8 mouse cellular contexts compared by ENCODE assay signal in genomic region chrX:48594099-48594760, GRCm38 (mm10). TPM values are rescaled to one million over a fixed set of nuclear protein-coding genes. Genes with fewer than 3 reads are reported as not detected.
DNase-seq lines count a peak whose midpoint lies in the region; ATAC-seq lines count a peak whose summit lies in the region.

Gene Zfp280c (minus strand): TSS chrX:48594504.

- WGBS in heart, embryonic 10.5 days, result 11% methylated on average over 45 of the region's 45 CpGs
- 19% methylated on average over 41 of the region's 45 CpGs for WGBS in kidney, embryonic 16.5 days
- WGBS in liver, embryonic 11.5 days, result 8% methylated on average over 45 of the region's 45 CpGs
- 18% methylated on average over 44 of the region's 45 CpGs for WGBS in stomach, embryonic 14.5 days

- peak within 1 kb of the TSS; percentile 90 for H3K27ac ChIP-seq in heart, embryonic 10.5 days
- H3K27ac ChIP-seq in kidney, embryonic 16.5 days (ENCODE audit: low read length), result peak within 1 kb of the TSS; percentile 82
- peak within 1 kb of the TSS; percentile 48 for H3K27ac ChIP-seq in liver, embryonic 11.5 days (ENCODE audit: low read depth, low read length)
- peak within 1 kb of the TSS; percentile 69; the same call in 1 of the 2 replicates for H3K27ac ChIP-seq in stomach, embryonic 14.5 days (ENCODE audit: low read length)

- peak within 1 kb of the TSS; percentile 71 for H3K4me3 ChIP-seq in heart, embryonic 10.5 days
- peak within 1 kb of the TSS; percentile 72 for H3K4me3 ChIP-seq in kidney, embryonic 16.5 days (ENCODE audit: low read length)
- H3K4me3 ChIP-seq in liver, embryonic 11.5 days (ENCODE audit: low read depth, low read length), result peak within 1 kb of the TSS; percentile 71
- H3K4me3 ChIP-seq in stomach, embryonic 14.5 days (ENCODE audit: low read depth, low read length), result peak within 1 kb of the TSS; percentile 56

- DNase-seq in B cell, adult 2 months, result peak; percentile 69 to 75
- DNase-seq in brain, adult 2 months (ENCODE audit: low read depth, low spot score), result peak; percentile 91
- peak; percentile 89 for DNase-seq in heart, embryonic 10.5 days (ENCODE audit: low spot score)
- DNase-seq in liver, embryonic 11.5 days (ENCODE audit: low spot score), result peak; percentile 69
- peak; percentile 79 for DNase-seq in naive thymus-derived CD4-positive, alpha-beta T cell, adult 2 months (ENCODE audit: low read depth)

- H3K27me3 ChIP-seq in heart, embryonic 10.5 days (ENCODE audit: insufficient read depth, poor library complexity, severe bottlenecking), result no peaks in the 10 kb centered on the region
- H3K27me3 ChIP-seq in kidney, embryonic 16.5 days (ENCODE audit: insufficient read depth, low read length), result no peaks in the 10 kb centered on the region
- no peaks in the 10 kb centered on the region for H3K27me3 ChIP-seq in liver, embryonic 11.5 days (replicated peaks; ENCODE audit: control insufficient read depth, insufficient read depth, low read length)
- H3K27me3 ChIP-seq in stomach, embryonic 14.5 days (ENCODE audit: control insufficient read depth, insufficient read depth, low read length), result no peaks in the 10 kb centered on the region

- peaks cover 17% of the 10 kb centered on the region; the same call in 1 of the 2 replicates for H3K36me3 ChIP-seq in heart, embryonic 10.5 days
- H3K36me3 ChIP-seq in kidney, embryonic 16.5 days (ENCODE audit: insufficient read depth, low read length), result no peaks in the 10 kb centered on the region
- peaks cover 2% of the 10 kb centered on the region; the same call in 1 of the 2 replicates for H3K36me3 ChIP-seq in liver, embryonic 11.5 days (ENCODE audit: control insufficient read depth, insufficient read depth, low read length)
- H3K36me3 ChIP-seq in stomach, embryonic 14.5 days (ENCODE audit: control insufficient read depth, insufficient read depth, low read length), result peaks cover 7% of the 10 kb centered on the region; the same call in 1 of the 2 replicates

- peak; percentile 97 for ATAC-seq in erythroblast, adult 5-6 weeks (replicated peaks; ENCODE audit: low FRiP score, poor library complexity, severe bottlenecking)
- ATAC-seq in kidney, embryonic 16.5 days (ENCODE audit: low FRiP score, low TSS enrichment), result peak; percentile 95
- ATAC-seq in liver, embryonic 11.5 days (replicated peaks; ENCODE audit: low FRiP score), result peak; percentile 88
- peak; percentile 92 for ATAC-seq in stomach, embryonic 14.5 days (ENCODE audit: insufficient number of reproducible peaks, insufficient read depth, low FRiP score, low read depth)

- peak within 1 kb of the TSS; percentile 55 for H3K4me2 ChIP-seq in kidney, embryonic 16.5 days (replicated peaks; ENCODE audit: low read depth, low read length)
- H3K4me2 ChIP-seq in liver, embryonic 11.5 days, result peak within 1 kb of the TSS; percentile 61
- peak within 1 kb of the TSS; percentile 35 for H3K4me2 ChIP-seq in stomach, embryonic 14.5 days (replicated peaks; ENCODE audit: low read depth, low read length)

- H3K4me1 ChIP-seq in heart, embryonic 10.5 days, result no peaks in the 10 kb centered on the region
- no peaks in the 10 kb centered on the region for H3K4me1 ChIP-seq in kidney, embryonic 16.5 days (ENCODE audit: insufficient read depth, low read length)
- H3K4me1 ChIP-seq in liver, embryonic 11.5 days (replicated peaks; ENCODE audit: control insufficient read depth, insufficient read depth, low read length), result no peaks in the 10 kb centered on the region
- H3K4me1 ChIP-seq in stomach, embryonic 14.5 days (ENCODE audit: control insufficient read depth, insufficient read depth, low read length), result no peaks in the 10 kb centered on the region

- H3K9ac ChIP-seq in kidney, embryonic 16.5 days (replicated peaks; ENCODE audit: low read length), result peak within 1 kb of the TSS; percentile 80
- H3K9ac ChIP-seq in liver, embryonic 11.5 days (ENCODE audit: low read depth, low read length), result peak within 1 kb of the TSS; percentile 77
- H3K9ac ChIP-seq in stomach, embryonic 14.5 days (replicated peaks; ENCODE audit: low read depth, low read length), result peak within 1 kb of the TSS; percentile 60

- H3K9me3 ChIP-seq in heart, embryonic 10.5 days, result no peaks in the 10 kb centered on the region
- no peaks in the 10 kb centered on the region for H3K9me3 ChIP-seq in kidney, embryonic 16.5 days (ENCODE audit: low read length)
- H3K9me3 ChIP-seq in liver, embryonic 11.5 days (ENCODE audit: control insufficient read depth, low read length), result no peaks in the 10 kb centered on the region
- no peaks in the 10 kb centered on the region for H3K9me3 ChIP-seq in stomach, embryonic 14.5 days (ENCODE audit: control insufficient read depth, low read depth, low read length)

RNA-seq across cellular contexts. Expression of gene Zfp280c, which starts in this region (rescaled TPM):
- total RNA-seq in erythroblast, adult 5-6 weeks (2015; ENCODE audit: low replicate concordance), result 5.2 and 5.6 TPM in 2 replicates
- 3.3 and 3.5 TPM in 2 replicates for total RNA-seq in erythroblast, adult 5-6 weeks (2017; ENCODE audit: low replicate concordance)
- 7.4 and 8.8 TPM in 2 replicates for polyA plus RNA-seq in heart, embryonic 10.5 days (2016; fragmentation: Nextera tagmentation; extraction: Ambion mirVana)
- 11.1 and 13.7 TPM in 2 replicates for polyA plus RNA-seq in kidney, embryonic 16.5 days (2015; fragmentation: Nextera tagmentation; extraction: Ambion mirVana)
- 10.7 and 11.9 TPM in 2 replicates for polyA plus RNA-seq in liver, embryonic 11.5 days (2014; fragmentation: Nextera tagmentation; extraction: Ambion mirVana)
- polyA plus RNA-seq in stomach, embryonic 14.5 days (2014; fragmentation: Nextera tagmentation; extraction: Ambion mirVana), result 15.6 and 16.6 TPM in 2 replicates

Comparison
In these comparisons a context has a peak if more than half of its experiments do, and no peak if none do; other contexts are left out.
1. Peak in every context shown above with its lines: DNase-seq, ATAC-seq, H3K4me3 ChIP-seq and H3K27ac ChIP-seq.